Mouse (Mus musculus): Measurements from ENCODE around the gene Fkbp5.
"Not testable (repeated sequence)": the region's sequence is repeated elsewhere in the genome, so short reads cannot be mapped to it uniquely, and the experiment has no call there.

The Fkbp5 gene

GRCm38 (mm10) chr17:28419636-28420035 is 97.7 kb downstream of the Fkbp5 start:
- DNase-seq (ENCODE audit: low spot score in 2 of 2): no peak

GRCm38 (mm10) chr17:28418954-28419353 is 98.4 kb downstream of the Fkbp5 start:
- no peak for DNase-seq (ENCODE audit: low spot score in 2 of 2)

DNA sequence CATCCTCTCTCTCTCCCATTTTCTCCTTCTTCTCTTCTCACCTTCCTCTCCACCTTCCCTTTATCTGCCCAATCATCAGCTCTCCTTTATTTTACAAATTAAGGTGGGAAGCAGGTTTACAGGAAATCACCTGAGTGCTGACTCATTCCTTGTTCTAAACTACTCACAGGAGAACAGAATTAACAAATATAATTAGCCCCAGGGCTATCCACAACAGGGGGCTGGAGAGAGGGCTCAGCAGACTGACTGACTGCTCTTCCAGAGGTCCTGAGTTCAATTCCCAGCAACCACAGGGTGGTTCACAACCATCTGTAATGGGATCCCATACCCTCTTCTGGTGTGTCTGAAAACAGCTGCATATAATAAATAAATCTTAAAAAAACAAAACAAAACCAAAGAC is 98.8 kb downstream of the Fkbp5 start:
- DNase-seq (ENCODE audit: low spot score in 2 of 2): not testable (repeated sequence)

DNA sequence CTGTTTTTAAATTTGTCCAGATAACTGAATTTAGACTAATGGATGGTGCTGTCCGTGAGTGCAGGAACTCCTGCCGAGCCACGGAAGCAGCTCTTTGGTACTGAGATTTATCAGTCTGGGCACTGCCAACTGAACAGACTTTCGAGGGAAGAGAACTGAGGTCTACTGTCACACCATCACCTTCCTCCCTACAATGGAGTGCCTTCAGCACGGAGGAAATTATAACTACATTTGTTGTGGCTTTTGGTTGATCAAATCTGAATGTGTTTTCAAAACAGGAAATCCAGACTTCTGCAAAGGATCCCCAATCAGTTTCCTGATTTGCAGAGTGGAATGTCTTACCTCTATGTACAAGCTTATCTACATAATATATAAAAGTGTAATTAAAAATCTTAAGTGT is 99.6 kb downstream of the Fkbp5 start:
- no peak for DNase-seq (ENCODE audit: low spot score in 2 of 2)

- no peak for DNase-seq (ENCODE audit: low spot score in 2 of 2)
Observed at GRCm38 (mm10) chr17:28415271-28415670, 102.1 kb downstream of the Fkbp5 start.

GRCm38 (mm10) chr17:28411381-28411960 is 105.9 kb downstream of the Fkbp5 start:
- no peak for DNase-seq (ENCODE audit: low spot score in 2 of 2)

- DNase-seq (ENCODE audit: low spot score in 2 of 2): no peak
Observed at GRCm38 (mm10) chr17:28410731-28411130, 106.6 kb downstream of the Fkbp5 start.

DNA sequence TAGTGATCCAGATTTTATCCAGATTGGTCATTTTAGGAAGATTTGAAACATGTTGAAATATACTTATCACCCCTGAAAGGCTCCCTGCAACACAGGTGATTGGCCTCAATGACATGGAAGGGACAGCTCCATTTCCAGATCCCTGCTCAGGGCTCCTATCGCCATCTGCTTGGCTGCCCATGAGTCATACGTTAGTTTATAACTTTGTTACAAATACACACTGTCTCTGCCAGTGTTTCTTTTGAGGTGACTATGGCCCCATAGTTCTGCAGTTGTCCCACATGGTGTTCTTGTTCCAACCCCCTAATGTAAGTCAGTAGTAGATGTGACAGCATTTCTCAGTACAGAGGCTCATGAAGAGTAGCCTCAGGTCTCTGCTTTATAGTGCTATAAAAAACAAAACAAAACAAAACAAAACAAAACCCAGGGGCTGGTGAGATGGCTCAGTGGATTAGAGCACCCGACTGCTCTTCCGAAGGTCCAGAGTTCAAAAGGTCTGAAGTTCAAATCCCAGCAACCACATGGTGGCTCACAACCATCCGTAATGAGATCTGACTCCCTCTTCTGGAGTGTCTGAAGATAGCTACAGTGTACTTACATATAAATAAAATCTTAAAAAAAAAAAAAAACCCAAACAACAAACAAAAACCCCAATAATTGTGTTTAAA is 108.9 kb downstream of the Fkbp5 start:
- DNase-seq (ENCODE audit: low spot score in 2 of 2): no peak

- DNase-seq (ENCODE audit: low spot score in 2 of 2): peak; percentile 76 to 77
Observed at GRCm38 (mm10) chr17:28407418-28408250, 109.7 kb downstream of the Fkbp5 start.

DNA sequence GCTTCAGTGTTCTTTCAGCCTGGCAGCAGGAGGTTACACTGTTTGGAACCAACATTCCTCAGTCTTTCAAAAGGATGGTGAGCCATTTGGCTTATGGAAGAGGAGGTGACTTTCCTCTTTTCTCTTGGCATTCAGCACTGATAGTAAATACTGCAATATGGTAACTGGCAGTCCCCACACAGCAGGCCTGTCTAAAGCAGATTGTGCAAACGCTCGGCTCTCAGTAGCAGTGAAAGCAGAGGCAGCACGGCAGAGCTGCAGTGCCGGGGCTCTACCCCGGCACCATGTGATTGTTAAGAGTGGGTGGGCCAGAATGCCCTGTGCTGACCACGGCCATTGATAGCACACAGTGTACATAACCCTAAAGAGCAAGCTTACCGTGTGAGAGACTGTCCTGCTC is 110.9 kb downstream of the Fkbp5 start:
- no peak for DNase-seq (ENCODE audit: low spot score in 2 of 2)

GRCm38 (mm10) chr17:28404745-28405144 is 112.6 kb downstream of the Fkbp5 start:
- DNase-seq (ENCODE audit: low spot score in 2 of 2): not testable (repeated sequence)

DNA sequence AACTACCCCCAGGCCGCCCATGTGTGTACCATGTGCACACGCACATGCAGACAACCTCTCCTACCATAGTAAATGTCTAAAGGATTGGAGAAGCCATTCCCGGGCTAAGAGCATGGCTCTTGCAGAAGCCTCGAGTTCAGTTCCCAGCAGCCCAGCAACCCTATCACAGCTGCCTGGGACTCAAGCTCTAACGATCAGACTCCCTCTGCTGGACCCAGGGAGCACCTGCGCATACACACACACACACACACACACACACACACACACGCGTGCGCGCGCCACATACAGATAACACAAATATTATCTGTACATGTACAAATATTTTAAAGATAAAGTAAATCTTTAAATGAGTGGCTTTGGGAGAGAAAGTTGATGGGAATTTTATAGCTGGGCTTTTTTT is 113.0 kb downstream of the Fkbp5 start:
- DNase-seq (ENCODE audit: low spot score in 2 of 2): no peak

- DNase-seq (ENCODE audit: low spot score in 2 of 2): no peak
Observed at GRCm38 (mm10) chr17:28394994-28395393, 122.3 kb downstream of the Fkbp5 start.

DNA sequence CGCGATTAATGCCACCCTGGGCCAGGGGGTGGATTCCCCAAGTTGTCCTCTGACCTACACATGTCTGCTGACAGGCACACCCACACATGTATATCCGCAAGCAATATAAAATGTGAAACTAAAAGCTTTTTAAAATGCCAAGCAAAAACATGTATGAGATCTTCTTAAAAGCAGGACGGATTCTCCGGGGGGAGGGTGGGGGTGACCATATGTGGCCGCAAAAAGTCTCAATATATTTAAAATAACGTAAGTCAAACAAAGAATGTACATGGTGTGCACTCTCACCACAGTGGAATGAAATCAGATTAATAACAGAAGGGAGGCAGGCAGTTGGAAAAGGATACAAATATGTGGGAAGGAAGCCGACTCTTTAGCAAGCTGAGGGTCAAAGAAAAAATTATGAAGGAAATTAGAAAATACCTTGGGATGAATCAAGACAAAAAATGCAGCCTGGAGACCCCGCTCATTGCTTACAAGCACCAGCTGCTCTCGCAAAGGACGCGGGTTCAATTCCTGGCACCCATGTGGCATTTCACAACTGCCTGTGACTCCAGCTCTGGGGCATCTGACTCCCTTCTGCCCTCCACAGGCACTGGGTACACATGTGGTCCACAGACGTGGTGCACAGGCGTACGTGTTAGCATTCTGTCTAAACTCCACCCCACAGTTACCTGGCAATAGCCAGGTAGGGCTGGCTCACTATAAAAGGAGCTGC is 123.1 kb downstream of the Fkbp5 start:
- DNase-seq (ENCODE audit: low spot score in 2 of 2): no peak

GRCm38 (mm10) chr17:28391568-28392432 is 125.5 kb downstream of the Fkbp5 start:
- no peak for DNase-seq (ENCODE audit: low spot score in 2 of 2)

DNA sequence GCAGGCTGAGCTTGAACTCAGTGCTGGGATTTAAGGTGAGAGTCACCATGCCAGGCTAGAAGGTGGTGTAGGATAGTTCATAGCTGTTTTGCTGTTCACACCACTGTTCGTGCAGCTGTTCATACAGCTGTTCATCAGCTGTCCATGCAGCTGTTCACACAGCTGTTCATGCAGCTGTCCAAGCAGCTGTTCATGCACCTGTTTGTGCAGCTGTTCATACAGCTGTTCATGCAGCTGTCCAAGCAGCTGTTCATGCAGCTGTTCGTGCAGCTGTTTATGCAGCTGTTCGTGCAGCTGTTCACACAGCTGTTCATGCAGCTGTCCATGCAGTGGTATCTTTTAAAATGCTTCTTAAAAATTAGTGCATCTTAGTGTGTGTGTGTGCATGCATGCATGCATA is 128.8 kb downstream of the Fkbp5 start:
- no peak for DNase-seq (ENCODE audit: low spot score in 2 of 2)

GRCm38 (mm10) chr17:28386150-28386905 is 131.0 kb downstream of the Fkbp5 start:
- DNase-seq (ENCODE audit: low spot score in 2 of 2): peak; percentile 44 to 74

- DNase-seq (ENCODE audit: low spot score in 2 of 2): no peak
Observed at GRCm38 (mm10) chr17:28384298-28384697, 133.0 kb downstream of the Fkbp5 start.

DNA sequence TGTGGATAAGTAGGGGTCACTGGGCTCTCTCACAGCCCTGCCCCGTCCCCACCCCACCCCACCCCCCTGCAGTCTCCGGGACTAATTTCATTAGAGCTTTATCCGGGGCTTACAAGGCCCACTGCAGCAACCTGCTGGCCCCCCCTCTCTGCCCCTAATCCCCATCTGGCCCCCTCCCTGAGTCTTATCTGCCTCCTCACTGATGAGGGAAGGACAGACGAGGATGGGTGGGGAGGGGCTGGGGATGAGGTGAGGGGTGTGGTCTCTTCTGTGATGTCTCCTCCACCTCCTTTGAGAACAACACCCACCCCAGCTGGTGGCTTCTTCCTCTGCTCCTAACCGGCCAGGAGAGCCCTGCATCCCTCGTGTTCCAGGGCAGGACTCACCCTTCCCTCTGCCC is 137.1 kb downstream of the Fkbp5 start:
- no peak for DNase-seq (ENCODE audit: low spot score in 2 of 2)

- no peak for DNase-seq (ENCODE audit: low spot score in 2 of 2)
Observed at GRCm38 (mm10) chr17:28375592-28376061, 141.7 kb downstream of the Fkbp5 start.
